Mouse (Mus musculus): Measurements from ENCODE around the gene Lipk. TPM values are rescaled to one million over a fixed set of nuclear protein-coding genes. Genes with fewer than 3 reads are reported as not detected.

Lipk gene
- polyA plus RNA-seq, 1 experiment from 2014 or later: not detected

DNA sequence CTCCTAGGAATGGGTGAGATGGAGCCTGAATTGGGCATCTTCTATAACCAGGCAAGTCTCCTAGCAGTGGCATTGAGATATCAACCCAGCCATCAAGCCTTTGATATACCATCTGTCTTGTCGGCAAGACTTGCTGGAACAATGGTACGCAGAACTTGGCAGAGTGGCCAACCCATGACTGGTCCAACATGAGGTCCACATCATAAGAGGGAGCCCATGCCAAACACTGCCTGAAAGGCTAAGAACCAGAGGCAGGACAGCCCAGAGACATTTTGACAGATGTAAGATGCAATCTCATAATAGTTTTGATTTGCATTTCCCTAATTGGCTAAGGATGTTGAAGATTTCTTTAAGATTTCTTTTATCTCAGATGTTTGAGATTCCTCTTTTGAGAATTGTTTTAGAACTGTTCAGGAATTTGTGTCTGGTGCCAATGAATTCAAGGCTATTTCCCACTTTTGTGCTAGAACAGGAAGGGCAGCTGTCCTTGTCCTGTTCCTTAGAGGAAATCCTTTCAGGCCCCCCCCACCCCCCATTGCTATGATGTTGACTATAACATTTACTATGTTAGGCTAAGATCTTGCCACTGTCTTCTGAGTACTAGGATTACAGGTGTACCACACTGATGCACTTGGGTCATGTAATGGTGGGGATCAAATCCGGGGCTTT, 41.4 kb downstream of the Lipk start:
- Histone ChIP-seq H3K4me1 (ENCODE audit: control insufficient read depth, insufficient read depth, low read length) (no peaks in the 10 kb centered on the region), H3K27ac (ENCODE audit: low read length) (no peak overlapping the region), H3K36me3 (ENCODE audit: control insufficient read depth, insufficient read depth, low read length) (no peaks in the 10 kb centered on the region), H3K4me2 (replicated peaks; ENCODE audit: low read depth, low read length) (no peak overlapping the region), H3K4me3 (ENCODE audit: low read depth, low read length) (no peak overlapping the region), H3K9ac (replicated peaks; ENCODE audit: low read depth, low read length) (no peak overlapping the region), H3K27me3 (ENCODE audit: control insufficient read depth, insufficient read depth, low read length) (no peaks in the 10 kb centered on the region), H3K9me3 (ENCODE audit: control insufficient read depth, low read depth, low read length) (no peaks in the 10 kb centered on the region)
- 88% methylated on average over 3 of the region's 3 CpGs for WGBS
- ATAC-seq (ENCODE audit: insufficient number of reproducible peaks, insufficient read depth, low FRiP score, low read depth): no peak

DNA sequence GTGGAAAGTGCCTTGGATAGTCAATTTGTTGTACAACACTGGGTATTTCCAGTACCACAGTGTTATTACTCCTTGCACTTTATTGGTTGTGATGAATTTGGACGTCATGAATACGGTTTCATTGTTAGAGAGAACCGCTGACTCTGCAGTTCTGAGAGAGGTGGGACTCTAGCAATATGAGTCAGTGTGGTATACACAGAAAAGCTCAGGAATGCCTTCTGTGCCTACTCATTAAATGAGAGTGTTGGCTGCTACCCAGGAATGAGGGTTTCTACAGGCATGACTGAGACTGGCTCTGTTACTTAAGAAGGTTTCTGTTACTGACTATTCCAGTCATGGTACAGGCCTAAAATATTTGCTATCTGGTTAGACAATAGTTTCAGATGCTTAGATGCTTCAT, 43.4 kb downstream of the Lipk start:
- Histone ChIP-seq H3K4me1 (ENCODE audit: control insufficient read depth, insufficient read depth, low read length) (no peaks in the 10 kb centered on the region), H3K27ac (ENCODE audit: low read length) (no peak overlapping the region), H3K4me3 (ENCODE audit: low read depth, low read length) (no peak overlapping the region), H3K27me3 (ENCODE audit: control insufficient read depth, insufficient read depth, low read length) (no peaks in the 10 kb centered on the region), H3K36me3 (ENCODE audit: control insufficient read depth, insufficient read depth, low read length) (no peaks in the 10 kb centered on the region), H3K4me2 (replicated peaks; ENCODE audit: low read depth, low read length) (no peak overlapping the region), H3K9ac (replicated peaks; ENCODE audit: low read depth, low read length) (no peak overlapping the region), H3K9me3 (ENCODE audit: control insufficient read depth, low read depth, low read length) (no peaks in the 10 kb centered on the region)
- ATAC-seq (ENCODE audit: insufficient number of reproducible peaks, insufficient read depth, low FRiP score, low read depth): no peak
- 87% methylated on average over 3 of the region's 3 CpGs for WGBS

GRCm38 (mm10) chr19:34063547-34063946, 55.5 kb downstream of the Lipk start:
- WGBS: 37% methylated on average over 1 of the region's 1 CpGs
- ATAC-seq (ENCODE audit: insufficient number of reproducible peaks, insufficient read depth, low FRiP score, low read depth): no peak
- no peak overlapping the region for H3K9ac ChIP-seq (replicated peaks; ENCODE audit: low read depth, low read length)
- H3K4me3 ChIP-seq (ENCODE audit: low read depth, low read length): no peak overlapping the region
- H3K27me3 ChIP-seq (ENCODE audit: control insufficient read depth, insufficient read depth, low read length): no peaks in the 10 kb centered on the region
- H3K9me3 ChIP-seq (ENCODE audit: control insufficient read depth, low read depth, low read length): no peaks in the 10 kb centered on the region
- H3K27ac ChIP-seq (ENCODE audit: low read length): no peak overlapping the region
- no peaks in the 10 kb centered on the region for H3K36me3 ChIP-seq (ENCODE audit: control insufficient read depth, insufficient read depth, low read length)
- no peak overlapping the region for H3K4me2 ChIP-seq (replicated peaks; ENCODE audit: low read depth, low read length)
- H3K4me1 ChIP-seq (ENCODE audit: control insufficient read depth, insufficient read depth, low read length): no peaks in the 10 kb centered on the region

DNA sequence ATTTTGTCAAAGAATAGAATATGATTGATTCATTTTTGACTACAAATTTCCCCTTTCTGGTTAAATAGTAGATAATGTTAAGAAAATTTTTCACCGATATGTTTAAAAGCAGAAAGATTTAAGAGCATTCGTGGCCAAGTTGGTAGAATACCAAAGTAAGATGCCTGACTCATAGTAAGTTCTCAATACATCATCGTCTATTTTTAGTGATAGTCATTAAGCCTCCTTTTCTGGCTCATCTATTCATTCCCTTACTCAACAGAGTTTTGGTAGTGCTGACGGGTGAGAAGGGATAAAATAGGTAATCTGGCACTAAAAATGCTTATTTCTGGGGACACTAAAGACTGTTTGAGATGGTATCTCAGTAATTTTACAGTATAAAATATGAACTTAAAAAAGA, 56.0 kb downstream of the Lipk start:
- Histone ChIP-seq H3K27me3 (ENCODE audit: control insufficient read depth, insufficient read depth, low read length) (no peaks in the 10 kb centered on the region), H3K36me3 (ENCODE audit: control insufficient read depth, insufficient read depth, low read length) (no peaks in the 10 kb centered on the region), H3K4me3 (ENCODE audit: low read depth, low read length) (no peak overlapping the region), H3K27ac (ENCODE audit: low read length) (no peak overlapping the region), H3K9ac (replicated peaks; ENCODE audit: low read depth, low read length) (no peak overlapping the region), H3K9me3 (ENCODE audit: control insufficient read depth, low read depth, low read length) (no peaks in the 10 kb centered on the region), H3K4me1 (ENCODE audit: control insufficient read depth, insufficient read depth, low read length) (no peaks in the 10 kb centered on the region), H3K4me2 (replicated peaks; ENCODE audit: low read depth, low read length) (no peak overlapping the region)
- ATAC-seq (ENCODE audit: insufficient number of reproducible peaks, insufficient read depth, low FRiP score, low read depth): no peak
- WGBS: 83% methylated on average over 4 of the region's 4 CpGs

DNA sequence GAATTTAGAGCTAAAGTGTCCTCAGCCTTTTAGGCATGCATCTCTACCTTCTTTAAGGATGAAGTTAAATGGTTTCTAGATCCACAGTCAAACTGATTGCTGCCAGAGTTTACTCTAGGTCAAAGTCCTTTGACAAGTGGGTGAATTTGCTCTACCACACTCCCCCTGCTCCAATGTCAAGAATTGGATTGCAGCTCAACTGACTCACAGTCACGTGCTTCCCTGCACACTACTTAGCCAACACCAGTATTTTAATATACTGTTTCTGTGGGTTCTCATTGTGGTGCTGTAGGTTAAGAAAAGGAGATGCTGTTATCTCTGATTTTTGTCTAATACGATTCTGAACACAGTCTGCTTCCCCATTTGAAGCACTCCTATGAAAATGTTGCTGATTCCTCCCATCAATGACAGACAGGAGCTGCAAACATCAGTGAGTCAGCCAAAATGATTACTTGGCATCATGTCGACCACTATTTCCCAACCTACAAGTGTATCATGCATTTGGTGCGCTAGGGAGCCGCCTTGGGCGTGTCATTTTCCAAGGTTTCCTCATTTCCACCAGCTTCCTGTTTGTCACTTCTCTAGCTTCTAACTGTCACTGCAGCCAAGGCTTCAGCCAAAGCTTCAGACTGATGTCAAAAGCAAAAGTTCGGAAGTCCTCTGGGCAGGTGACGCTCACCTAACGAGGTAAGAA, 58.8 kb downstream of the Lipk start, which contains the start of gene Lipn:
Lipn (plus strand) TSS at position 580 of the 694 bp plus-strand sequence.
- no peak within 1 kb of the TSS for H3K27ac ChIP-seq (ENCODE audit: low read length)
- H3K36me3 ChIP-seq (ENCODE audit: control insufficient read depth, insufficient read depth, low read length): no peaks in the 10 kb centered on the region
- 88% methylated on average over 9 of the region's 9 CpGs for WGBS
- H3K9ac ChIP-seq (replicated peaks; ENCODE audit: low read depth, low read length): no peak within 1 kb of the TSS
- H3K4me2 ChIP-seq (replicated peaks; ENCODE audit: low read depth, low read length): no peak within 1 kb of the TSS
- no peak within 1 kb of the TSS for H3K4me3 ChIP-seq (ENCODE audit: low read depth, low read length)
- no peak for ATAC-seq (ENCODE audit: insufficient number of reproducible peaks, insufficient read depth, low FRiP score, low read depth)
- H3K27me3 ChIP-seq (ENCODE audit: control insufficient read depth, insufficient read depth, low read length): no peaks in the 10 kb centered on the region
- no peaks in the 10 kb centered on the region for H3K9me3 ChIP-seq (ENCODE audit: control insufficient read depth, low read depth, low read length)
- no peaks in the 10 kb centered on the region for H3K4me1 ChIP-seq (ENCODE audit: control insufficient read depth, insufficient read depth, low read length)

GRCm38 (mm10) chr19:34074239-34074638, 66.1 kb downstream of the Lipk start:
- no peaks in the 10 kb centered on the region for H3K27me3 ChIP-seq (ENCODE audit: control insufficient read depth, insufficient read depth, low read length)
- no peaks in the 10 kb centered on the region for H3K4me1 ChIP-seq (ENCODE audit: control insufficient read depth, insufficient read depth, low read length)
- H3K36me3 ChIP-seq (ENCODE audit: control insufficient read depth, insufficient read depth, low read length): no peaks in the 10 kb centered on the region
- H3K9ac ChIP-seq (replicated peaks; ENCODE audit: low read depth, low read length): no peak overlapping the region
- H3K9me3 ChIP-seq (ENCODE audit: control insufficient read depth, low read depth, low read length): no peaks in the 10 kb centered on the region
- H3K4me3 ChIP-seq (ENCODE audit: low read depth, low read length): no peak overlapping the region
- no peak overlapping the region for H3K4me2 ChIP-seq (replicated peaks; ENCODE audit: low read depth, low read length)
- H3K27ac ChIP-seq (ENCODE audit: low read length): no peak overlapping the region
- peak; percentile 90 for ATAC-seq (ENCODE audit: insufficient number of reproducible peaks, insufficient read depth, low FRiP score, low read depth)

GRCm38 (mm10) chr19:34078130-34078529, 70.0 kb downstream of the Lipk start:
- WGBS: 53% methylated on average over 2 of the region's 2 CpGs
- Histone ChIP-seq H3K9ac (replicated peaks; ENCODE audit: low read depth, low read length) (no peak overlapping the region), H3K27ac (ENCODE audit: low read length) (no peak overlapping the region), H3K27me3 (ENCODE audit: control insufficient read depth, insufficient read depth, low read length) (no peaks in the 10 kb centered on the region), H3K36me3 (ENCODE audit: control insufficient read depth, insufficient read depth, low read length) (no peaks in the 10 kb centered on the region), H3K4me3 (ENCODE audit: low read depth, low read length) (no peak overlapping the region), H3K9me3 (ENCODE audit: control insufficient read depth, low read depth, low read length) (no peaks in the 10 kb centered on the region), H3K4me1 (ENCODE audit: control insufficient read depth, insufficient read depth, low read length) (no peaks in the 10 kb centered on the region), H3K4me2 (replicated peaks; ENCODE audit: low read depth, low read length) (no peak overlapping the region)
- ATAC-seq (ENCODE audit: insufficient number of reproducible peaks, insufficient read depth, low FRiP score, low read depth): no peak

DNA sequence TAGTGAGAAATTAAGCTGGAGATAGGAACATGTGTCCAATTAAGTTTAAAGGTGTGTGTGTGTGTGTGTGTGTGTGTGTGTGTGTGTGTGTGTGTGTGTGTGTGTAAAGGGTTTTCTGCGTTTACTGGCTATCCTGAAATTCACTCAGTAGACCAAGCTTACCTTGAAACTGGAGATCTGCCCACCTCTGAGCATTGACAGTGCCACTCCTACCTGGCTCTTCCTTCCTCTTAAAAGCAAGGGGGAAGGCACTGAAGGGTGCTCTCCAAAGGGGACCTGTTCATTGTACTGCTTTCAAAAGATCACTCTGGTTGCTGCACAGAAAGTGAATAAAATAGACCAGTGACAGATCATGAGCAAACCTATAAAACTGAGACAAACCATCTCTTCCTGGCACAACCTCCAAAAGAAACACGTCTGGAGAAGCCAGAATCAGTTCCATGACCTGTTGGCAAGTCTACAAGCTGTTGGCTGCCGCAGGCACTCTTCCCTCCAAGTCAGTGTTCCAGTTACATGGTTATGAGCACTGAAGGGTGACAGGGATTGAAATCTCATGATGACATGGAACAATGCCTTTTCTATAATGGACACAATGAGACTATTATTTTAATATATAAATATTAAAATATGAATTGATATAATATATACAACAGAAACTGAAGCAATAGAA, 81.1 kb downstream of the Lipk start:
- no peak overlapping the region for H3K4me3 ChIP-seq (ENCODE audit: low read depth, low read length)
- H3K9ac ChIP-seq (replicated peaks; ENCODE audit: low read depth, low read length): no peak overlapping the region
- H3K27me3 ChIP-seq (ENCODE audit: control insufficient read depth, insufficient read depth, low read length): no peaks in the 10 kb centered on the region
- H3K27ac ChIP-seq (ENCODE audit: low read length): no peak overlapping the region
- H3K4me1 ChIP-seq (ENCODE audit: control insufficient read depth, insufficient read depth, low read length): no peaks in the 10 kb centered on the region
- no peak for ATAC-seq (ENCODE audit: insufficient number of reproducible peaks, insufficient read depth, low FRiP score, low read depth)
- no peaks in the 10 kb centered on the region for H3K9me3 ChIP-seq (ENCODE audit: control insufficient read depth, low read depth, low read length)
- no peaks in the 10 kb centered on the region for H3K36me3 ChIP-seq (ENCODE audit: control insufficient read depth, insufficient read depth, low read length)
- no peak overlapping the region for H3K4me2 ChIP-seq (replicated peaks; ENCODE audit: low read depth, low read length)
- 68% methylated on average over 3 of the region's 3 CpGs for WGBS
